ENCODE assay signal across 11 mouse cellular contexts in the genomic region with DNA sequence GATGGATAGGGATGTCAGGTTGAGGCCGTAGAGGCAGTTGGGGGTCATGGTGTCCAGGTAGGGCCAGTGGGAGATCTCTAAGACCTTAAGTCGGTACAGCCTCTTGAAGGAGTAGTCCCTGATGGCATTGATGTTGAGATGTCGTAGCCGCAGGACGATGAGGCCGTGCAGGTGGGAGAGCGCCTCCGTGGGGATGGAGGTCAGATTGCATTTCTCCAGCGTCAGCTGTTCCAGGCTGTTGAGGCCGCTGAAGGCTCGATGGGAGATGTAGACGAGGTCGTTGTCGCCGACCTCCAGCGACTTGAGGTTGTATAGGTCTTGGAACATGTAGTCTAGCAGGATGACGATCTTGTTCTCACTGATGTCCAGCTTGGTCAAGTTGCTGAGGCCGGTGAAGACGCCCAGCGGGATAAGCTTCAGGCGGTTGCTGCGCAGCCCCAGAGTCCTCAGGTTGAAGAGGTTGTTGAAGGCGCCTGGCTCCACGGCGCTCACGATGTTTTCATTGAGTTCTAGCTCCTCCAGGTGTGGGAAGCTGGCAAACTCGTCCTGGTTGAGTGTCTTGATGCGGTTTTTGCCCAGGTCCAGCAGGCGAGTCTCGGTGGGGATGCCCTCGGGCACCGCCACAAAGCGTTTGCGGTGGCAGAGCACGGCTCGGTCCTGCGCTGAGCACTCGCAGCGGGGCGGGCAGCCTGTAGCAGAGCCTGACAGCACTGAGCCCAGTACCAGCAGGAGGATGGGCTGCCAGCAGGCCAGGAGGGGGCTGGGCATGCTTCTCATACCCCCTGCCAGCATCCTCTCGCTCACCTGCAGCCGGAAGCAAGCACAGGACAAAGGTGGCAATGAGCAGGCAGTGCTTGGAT.
DNase-seq lines count a peak whose midpoint lies in the region; ATAC-seq and TF ChIP-seq lines count a peak whose summit lies in the region.
"Had no signal": no experiment of that assay in that cellular context is flagged by ENCODE, and none has a peak within 500 bp of the region (broad histone marks: within the 10 kb centered on the region; RNA-seq: fewer than 3 reads in every experiment).

No protein-coding gene starts in this region.

- H3K27ac ChIP-seq in forebrain, embryonic 12.5 days, result no peak overlapping the region
- no peak overlapping the region for H3K27ac ChIP-seq in forebrain, embryonic 11.5 days (ENCODE audit: low read depth, low read length)
- no peak overlapping the region for H3K27ac ChIP-seq in kidney, embryonic 15.5 days
- no peak overlapping the region for H3K27ac ChIP-seq in kidney, adult 2 months (ENCODE audit: insufficient read depth, low read depth, low read length)
- H3K27ac ChIP-seq in stomach, postnatal 0 days (replicated peaks), result no peak overlapping the region

- no peaks in the 10 kb centered on the region for H3K9me3 ChIP-seq in forebrain, embryonic 12.5 days
- H3K9me3 ChIP-seq in forebrain, embryonic 11.5 days (ENCODE audit: control insufficient read depth, low read length), result no peaks in the 10 kb centered on the region
- H3K9me3 ChIP-seq in kidney, embryonic 15.5 days (replicated peaks), result no peaks in the 10 kb centered on the region
- H3K9me3 ChIP-seq in stomach, postnatal 0 days (ENCODE audit: control insufficient read depth, low read length), result no peaks in the 10 kb centered on the region

- 20% methylated on average over 42 of the region's 42 CpGs for WGBS in forebrain, embryonic 12.5 days
- 18% methylated on average over 42 of the region's 42 CpGs for WGBS in forebrain, embryonic 11.5 days
- 40% methylated on average over 42 of the region's 42 CpGs for WGBS in kidney, embryonic 15.5 days
- WGBS in kidney, adult 2 months, result 43% methylated on average over 42 of the region's 42 CpGs
- 31% methylated on average over 42 of the region's 42 CpGs for WGBS in stomach, postnatal 0 days

- peaks cover 14% of the 10 kb centered on the region for H3K4me1 ChIP-seq in forebrain, embryonic 12.5 days
- no peaks in the 10 kb centered on the region for H3K4me1 ChIP-seq in forebrain, embryonic 11.5 days (replicated peaks; ENCODE audit: control insufficient read depth, insufficient read depth, low read length)
- H3K4me1 ChIP-seq in kidney, embryonic 15.5 days, result peaks cover 17% of the 10 kb centered on the region
- no peaks in the 10 kb centered on the region for H3K4me1 ChIP-seq in kidney, adult 2 months (ENCODE audit: control insufficient read depth, insufficient read depth, low read length)
- H3K4me1 ChIP-seq in stomach, postnatal 0 days (replicated peaks; ENCODE audit: control insufficient read depth, insufficient read depth), result no peaks in the 10 kb centered on the region

- DNase-seq in forebrain, embryonic 11.5 days (ENCODE audit: low spot score), result no peak
- no peak for DNase-seq in kidney, adult 2 months
- peak; percentile 25 for DNase-seq in thymus, postnatal 4 days
- DNase-seq in thymus, postnatal 0 days (ENCODE audit: low spot score), result no peak
- DNase-seq in stomach, postnatal 0 days (ENCODE audit: low spot score), result no peak
- no peak for DNase-seq in right cerebral cortex, adult 2 months (ENCODE audit: low spot score in 2 of 2)
- DNase-seq: kidney, postnatal 4 days; lung, postnatal 36 days; right cerebral cortex, adult 18-20 months had no signal

- 0 out of 2 replicates have a peak, but pooled peaks cover 2% of the 10 kb centered on the region for H3K36me3 ChIP-seq in forebrain, embryonic 12.5 days (replicated peaks)
- no peaks in the 10 kb centered on the region for H3K36me3 ChIP-seq in forebrain, embryonic 11.5 days (ENCODE audit: control insufficient read depth, insufficient read depth, low read length)
- peaks cover 4% of the 10 kb centered on the region; the same call in 1 of the 2 replicates for H3K36me3 ChIP-seq in kidney, embryonic 15.5 days
- no peaks in the 10 kb centered on the region for H3K36me3 ChIP-seq in kidney, adult 2 months (ENCODE audit: control insufficient read depth, insufficient read depth, low read length)
- H3K36me3 ChIP-seq in stomach, postnatal 0 days (ENCODE audit: control insufficient read depth, insufficient read depth, low read length), result no peaks in the 10 kb centered on the region

- H3K27me3 ChIP-seq in forebrain, embryonic 12.5 days, result peaks cover 66% of the 10 kb centered on the region
- H3K27me3 ChIP-seq in forebrain, embryonic 11.5 days (ENCODE audit: control insufficient read depth, insufficient read depth, low read length), result peaks cover 19% of the 10 kb centered on the region
- peaks cover 29% of the 10 kb centered on the region for H3K27me3 ChIP-seq in kidney, embryonic 15.5 days
- H3K27me3 ChIP-seq in kidney, adult 2 months (replicated peaks; ENCODE audit: control insufficient read depth, insufficient read depth, low read length), result no peaks in the 10 kb centered on the region
- no peaks in the 10 kb centered on the region for H3K27me3 ChIP-seq in stomach, postnatal 0 days (ENCODE audit: control insufficient read depth, insufficient read depth, low read length)

- H3K4me2 ChIP-seq in forebrain, embryonic 12.5 days, result peak overlapping the region; percentile 22
- no peak overlapping the region for H3K4me2 ChIP-seq in forebrain, embryonic 11.5 days (ENCODE audit: low read depth, low read length, severe bottlenecking)
- peak overlapping the region; percentile 12 for H3K4me2 ChIP-seq in kidney, embryonic 15.5 days
- no peak overlapping the region for H3K4me2 ChIP-seq in stomach, postnatal 0 days (replicated peaks; ENCODE audit: low read depth)

- no peak overlapping the region for H3K9ac ChIP-seq in forebrain, embryonic 12.5 days
- H3K9ac ChIP-seq in forebrain, embryonic 11.5 days (ENCODE audit: low read length), result no peak overlapping the region
- no peak overlapping the region for H3K9ac ChIP-seq in kidney, embryonic 15.5 days
- no peak overlapping the region for H3K9ac ChIP-seq in stomach, postnatal 0 days (ENCODE audit: low read length)

- no peak for TF ChIP-seq CTCF in kidney, adult 2 months (conservative IDR thresholded peaks at IDR 0.05; ENCODE audit: insufficient read depth, insufficient read length, low read depth, low read length)
- peak; percentile 25; the same call in 1 of the 2 replicates for TF ChIP-seq CTCF in stomach, postnatal 0 days (IDR thresholded peaks at IDR 0.05; ENCODE audit: low read depth)

- TF ChIP-seq EP300 in stomach, postnatal 0 days (optimal IDR thresholded peaks at IDR 0.05), result no peak

- TF ChIP-seq POLR2A in kidney, adult 2 months (IDR thresholded peaks at IDR 0.05; ENCODE audit: low read depth, low read length), result no peak

- peak overlapping the region; percentile 4; the same call in 1 of the 2 replicates for H3K4me3 ChIP-seq in forebrain, embryonic 12.5 days (replicated peaks)
- no peak overlapping the region for H3K4me3 ChIP-seq in forebrain, embryonic 11.5 days (ENCODE audit: low read depth, low read length)
- H3K4me3 ChIP-seq in kidney, embryonic 15.5 days (replicated peaks), result no peak overlapping the region
- H3K4me3 ChIP-seq in kidney, adult 2 months (ENCODE audit: insufficient read depth, low read depth, low read length), result no peak overlapping the region
- no peak overlapping the region for H3K4me3 ChIP-seq in stomach, postnatal 0 days (ENCODE audit: low read depth, low read length)

- ATAC-seq in forebrain, embryonic 12.5 days (ENCODE audit: low FRiP score), result no peak
- ATAC-seq in forebrain, embryonic 11.5 days (replicated peaks; ENCODE audit: low FRiP score), result no peak
- ATAC-seq in kidney, embryonic 15.5 days (replicated peaks; ENCODE audit: low FRiP score), result no peak
- ATAC-seq in stomach, postnatal 0 days (ENCODE audit: low FRiP score, low TSS enrichment), result no peak

Comparison
In these comparisons a context has a peak if more than half of its experiments do, and no peak if none do; other contexts are left out.
1. H3K4me2 ChIP-seq: peak in forebrain, embryonic 12.5 days (single experiment) and kidney, embryonic 15.5 days (single experiment); none in forebrain, embryonic 11.5 days (single experiment) and stomach, postnatal 0 days (single experiment).